Mouse (Mus musculus): ENCODE measurements at regions not wholly inside any gene's neighbourhood (a gene's known extent, or its start where the extent isn't known, plus 50 kb on each side); places are given as distances from the start of the nearest gene placed in this dataset.

- Histone ChIP-seq H3K27me3 (replicated peaks; ENCODE audit: control insufficient read depth, insufficient read depth, low read length) (no peaks in the 10 kb centered on the region), H3K9ac (ENCODE audit: low read depth, low read length) (no peak overlapping the region), H3K4me3 (ENCODE audit: low read length) (no peak overlapping the region), H3K36me3 (ENCODE audit: control insufficient read depth, insufficient read depth, low read length) (no peaks in the 10 kb centered on the region), H3K4me1 (ENCODE audit: control insufficient read depth, insufficient read depth, low read length) (no peaks in the 10 kb centered on the region), H3K27ac (ENCODE audit: low read length) (no peak overlapping the region), H3K9me3 (ENCODE audit: control insufficient read depth, low read length) (no peaks in the 10 kb centered on the region), H3K4me2 (ENCODE audit: low read depth, low read length) (no peak overlapping the region)
- 55% methylated on average over 4 of the region's 4 CpGs for WGBS
- no peak for ATAC-seq
These were observed 288.6 kb upstream of the Zic4 start for GRCm38 (mm10) chr9:91073366-91074174.

GRCm38 (mm10) chr9:91074175-91074480 is 288.1 kb upstream of the Zic4 start:
- 45% methylated on average over 5 of the region's 5 CpGs for WGBS
- Histone ChIP-seq H3K4me2 (ENCODE audit: low read depth, low read length) (no peak overlapping the region), H3K9ac (ENCODE audit: low read depth, low read length) (no peak overlapping the region), H3K36me3 (ENCODE audit: control insufficient read depth, insufficient read depth, low read length) (no peaks in the 10 kb centered on the region), H3K27me3 (replicated peaks; ENCODE audit: control insufficient read depth, insufficient read depth, low read length) (no peaks in the 10 kb centered on the region), H3K9me3 (ENCODE audit: control insufficient read depth, low read length) (no peaks in the 10 kb centered on the region), H3K27ac (ENCODE audit: low read length) (no peak overlapping the region), H3K4me1 (ENCODE audit: control insufficient read depth, insufficient read depth, low read length) (no peaks in the 10 kb centered on the region), H3K4me3 (ENCODE audit: low read length) (no peak overlapping the region)
- ATAC-seq, result no peak

GRCm38 (mm10) chr9:91077490-91077889 is 284.7 kb upstream of the Zic4 start:
- Histone ChIP-seq H3K27ac (ENCODE audit: low read length) (no peak overlapping the region), H3K9me3 (ENCODE audit: control insufficient read depth, low read length) (no peaks in the 10 kb centered on the region), H3K36me3 (ENCODE audit: control insufficient read depth, insufficient read depth, low read length) (no peaks in the 10 kb centered on the region), H3K4me3 (ENCODE audit: low read length) (no peak overlapping the region), H3K9ac (ENCODE audit: low read depth, low read length) (no peak overlapping the region), H3K4me2 (ENCODE audit: low read depth, low read length) (no peak overlapping the region), H3K4me1 (ENCODE audit: control insufficient read depth, insufficient read depth, low read length) (no peaks in the 10 kb centered on the region), H3K27me3 (replicated peaks; ENCODE audit: control insufficient read depth, insufficient read depth, low read length) (no peaks in the 10 kb centered on the region)
- 40% methylated on average over 1 of the region's 1 CpGs for WGBS
- no peak for ATAC-seq

- Histone ChIP-seq H3K9me3 (ENCODE audit: control insufficient read depth, low read length) (no peaks in the 10 kb centered on the region), H3K9ac (ENCODE audit: low read depth, low read length) (no peak overlapping the region), H3K27me3 (replicated peaks; ENCODE audit: control insufficient read depth, insufficient read depth, low read length) (no peaks in the 10 kb centered on the region), H3K4me3 (ENCODE audit: low read length) (no peak overlapping the region), H3K36me3 (ENCODE audit: control insufficient read depth, insufficient read depth, low read length) (no peaks in the 10 kb centered on the region), H3K4me1 (ENCODE audit: control insufficient read depth, insufficient read depth, low read length) (no peaks in the 10 kb centered on the region), H3K27ac (ENCODE audit: low read length) (no peak overlapping the region), H3K4me2 (ENCODE audit: low read depth, low read length) (no peak overlapping the region)
- WGBS, result 20% methylated on average over 1 of the region's 1 CpGs
- no peak for ATAC-seq
These were observed 278.4 kb upstream of the Zic4 start for GRCm38 (mm10) chr9:91083791-91084190.

GRCm38 (mm10) chr9:91085923-91086322 is 276.3 kb upstream of the Zic4 start:
- 85% methylated on average over 3 of the region's 3 CpGs for WGBS
- Histone ChIP-seq H3K27ac (ENCODE audit: low read length) (no peak overlapping the region), H3K4me3 (ENCODE audit: low read length) (no peak overlapping the region), H3K27me3 (replicated peaks; ENCODE audit: control insufficient read depth, insufficient read depth, low read length) (no peaks in the 10 kb centered on the region), H3K9ac (ENCODE audit: low read depth, low read length) (no peak overlapping the region), H3K9me3 (ENCODE audit: control insufficient read depth, low read length) (no peaks in the 10 kb centered on the region), H3K4me2 (ENCODE audit: low read depth, low read length) (no peak overlapping the region), H3K36me3 (ENCODE audit: control insufficient read depth, insufficient read depth, low read length) (no peaks in the 10 kb centered on the region), H3K4me1 (ENCODE audit: control insufficient read depth, insufficient read depth, low read length) (no peaks in the 10 kb centered on the region)
- ATAC-seq, result no peak

GRCm38 (mm10) chr9:91089348-91089747 is 272.9 kb upstream of the Zic4 start:
- no peak overlapping the region for H3K4me3 ChIP-seq (ENCODE audit: low read length)
- WGBS, result 53% methylated on average over 2 of the region's 2 CpGs
- ATAC-seq, result no peak

GRCm38 (mm10) chr9:91091421-91092050 is 270.7 kb upstream of the Zic4 start:
- Histone ChIP-seq H3K27me3 (replicated peaks; ENCODE audit: control insufficient read depth, insufficient read depth, low read length) (no peaks in the 10 kb centered on the region), H3K36me3 (ENCODE audit: control insufficient read depth, insufficient read depth, low read length) (no peaks in the 10 kb centered on the region), H3K4me2 (ENCODE audit: low read depth, low read length) (no peak overlapping the region), H3K4me1 (ENCODE audit: control insufficient read depth, insufficient read depth, low read length) (no peaks in the 10 kb centered on the region), H3K4me3 (ENCODE audit: low read length) (no peak overlapping the region), H3K9me3 (ENCODE audit: control insufficient read depth, low read length) (no peaks in the 10 kb centered on the region), H3K27ac (ENCODE audit: low read length) (no peak overlapping the region), H3K9ac (ENCODE audit: low read depth, low read length) (no peak overlapping the region)
- peak; percentile 80 for ATAC-seq
- WGBS, result 64% methylated on average over 1 of the region's 1 CpGs

More at GRCm38 (mm10) chr9:91089348-91089747, 272.9 kb upstream of the Zic4 start:
- Histone ChIP-seq H3K27me3 (replicated peaks; ENCODE audit: control insufficient read depth, insufficient read depth, low read length) (no peaks in the 10 kb centered on the region), H3K4me2 (ENCODE audit: low read depth, low read length) (no peak overlapping the region), H3K4me1 (ENCODE audit: control insufficient read depth, insufficient read depth, low read length) (no peaks in the 10 kb centered on the region), H3K9me3 (ENCODE audit: control insufficient read depth, low read length) (no peaks in the 10 kb centered on the region), H3K27ac (ENCODE audit: low read length) (no peak overlapping the region), H3K9ac (ENCODE audit: low read depth, low read length) (no peak overlapping the region), H3K36me3 (ENCODE audit: control insufficient read depth, insufficient read depth, low read length) (no peaks in the 10 kb centered on the region)

- Histone ChIP-seq H3K4me1 (ENCODE audit: control insufficient read depth, insufficient read depth, low read length) (no peaks in the 10 kb centered on the region), H3K36me3 (ENCODE audit: control insufficient read depth, insufficient read depth, low read length) (no peaks in the 10 kb centered on the region), H3K9ac (ENCODE audit: low read depth, low read length) (no peak overlapping the region), H3K27ac (ENCODE audit: low read length) (no peak overlapping the region), H3K9me3 (ENCODE audit: control insufficient read depth, low read length) (no peaks in the 10 kb centered on the region), H3K27me3 (replicated peaks; ENCODE audit: control insufficient read depth, insufficient read depth, low read length) (no peaks in the 10 kb centered on the region), H3K4me3 (ENCODE audit: low read length) (no peak overlapping the region), H3K4me2 (ENCODE audit: low read depth, low read length) (no peak overlapping the region)
- 65% methylated on average over 1 of the region's 1 CpGs for WGBS
- no peak for ATAC-seq
These were observed 260.4 kb upstream of the Zic4 start for GRCm38 (mm10) chr9:91101614-91102407.

- Histone ChIP-seq H3K4me3 (ENCODE audit: low read length) (no peak overlapping the region), H3K9me3 (ENCODE audit: control insufficient read depth, low read length) (no peaks in the 10 kb centered on the region), H3K4me2 (ENCODE audit: low read depth, low read length) (no peak overlapping the region), H3K36me3 (ENCODE audit: control insufficient read depth, insufficient read depth, low read length) (no peaks in the 10 kb centered on the region), H3K9ac (ENCODE audit: low read depth, low read length) (no peak overlapping the region), H3K27ac (ENCODE audit: low read length) (no peak overlapping the region), H3K27me3 (replicated peaks; ENCODE audit: control insufficient read depth, insufficient read depth, low read length) (no peaks in the 10 kb centered on the region), H3K4me1 (ENCODE audit: control insufficient read depth, insufficient read depth, low read length) (no peaks in the 10 kb centered on the region)
- 79% methylated on average over 5 of the region's 5 CpGs for WGBS
- ATAC-seq, result no peak
These were observed 239.7 kb upstream of the Zic4 start for GRCm38 (mm10) chr9:91122441-91123035.
